ENCODE assay signal across 12 mouse cellular contexts in the genomic region with DNA sequence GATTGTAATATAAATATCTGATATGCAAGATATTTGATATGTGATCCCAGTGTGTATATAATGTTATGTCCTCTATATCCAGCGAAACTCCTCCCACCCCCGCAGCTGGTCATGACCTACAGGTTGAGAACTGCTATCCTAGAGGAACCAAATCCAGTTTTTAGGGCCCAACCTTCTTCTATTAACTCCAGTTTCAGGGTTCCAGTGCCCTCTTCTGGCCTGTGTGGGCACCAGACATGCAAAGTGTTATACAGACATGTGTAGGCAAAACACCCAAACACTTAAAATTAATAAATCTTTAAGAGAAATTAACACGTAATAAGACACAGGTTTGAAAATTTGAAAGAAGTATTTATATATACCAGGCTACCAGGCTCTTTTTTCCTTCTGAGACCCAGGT. TPM values are rescaled to one million over a fixed set of nuclear protein-coding genes. Genes with fewer than 3 reads are reported as not detected.
A peak's percentile ranks its signal among the peaks of the same experiment; 100 is the strongest.
DNase-seq lines count a peak whose midpoint lies in the region; ATAC-seq and TF ChIP-seq lines count a peak whose summit lies in the region.
"Had no signal": no experiment of that assay in that cellular context is flagged by ENCODE, and none has a peak within 500 bp of the region (broad histone marks: within the 10 kb centered on the region; RNA-seq: fewer than 3 reads in every experiment).

No protein-coding gene starts in this region.

- no peaks in the 10 kb centered on the region for H3K27me3 ChIP-seq in kidney, adult 2 months (replicated peaks; ENCODE audit: control insufficient read depth, insufficient read depth, low read length)
- H3K27me3 ChIP-seq: embryonic facial prominence, embryonic 15.5 days; heart, embryonic 13.5 days had no signal

- H3K4me3 ChIP-seq in kidney, adult 2 months (ENCODE audit: insufficient read depth, low read depth, low read length) = no peak overlapping the region
- H3K4me3 ChIP-seq: embryonic facial prominence, embryonic 15.5 days; heart, embryonic 13.5 days had no signal

- WGBS in kidney, adult 2 months = 88% methylated on average over 3 of the region's 3 CpGs

- peak; percentile 36 for DNase-seq in kidney, adult 2 months
- DNase-seq in kidney, adult 11 months = no peak
- DNase-seq in thymus, postnatal 4 days = peak; percentile 36
- no peak for DNase-seq in thymus, adult 18-20 months
- DNase-seq in cerebellum, adult 8-10 months = no peak
- no peak for DNase-seq in frontal cortex, postnatal 25 days (ENCODE audit: low spot score in 2 of 2)
- no peak for DNase-seq in right cerebral cortex, postnatal 4 days
- DNase-seq: cerebellum, adult 2 months had no signal

- H3K27ac ChIP-seq in kidney, adult 2 months (ENCODE audit: insufficient read depth, low read depth, low read length) = no peak overlapping the region
- H3K27ac ChIP-seq: embryonic facial prominence, embryonic 15.5 days; heart, embryonic 13.5 days; hindbrain, embryonic 14.5 days had no signal

- ATAC-seq in erythroblast, adult 5-6 weeks (replicated peaks; ENCODE audit: low FRiP score, poor library complexity, severe bottlenecking) = peak; percentile 68

- no peak for TF ChIP-seq POLR2A in kidney, adult 2 months (IDR thresholded peaks at IDR 0.05; ENCODE audit: low read depth, low read length)

- peaks cover 7% of the 10 kb centered on the region; the same call in 1 of the 2 replicates for H3K4me1 ChIP-seq in kidney, adult 2 months (ENCODE audit: control insufficient read depth, insufficient read depth, low read length)
- H3K4me1 ChIP-seq: embryonic facial prominence, embryonic 15.5 days had no signal

- TF ChIP-seq CTCF in kidney, adult 2 months (conservative IDR thresholded peaks at IDR 0.05; ENCODE audit: insufficient read depth, insufficient read length, low read depth, low read length) = peak; percentile 48

- H3K36me3 ChIP-seq in kidney, adult 2 months (ENCODE audit: control insufficient read depth, insufficient read depth, low read length) = no peaks in the 10 kb centered on the region; the same call in 1 of the 2 replicates

RNA-seq across cellular contexts. Expression of a gene that starts 11.6 kb away (rescaled TPM):
- polyA plus RNA-seq in kidney, adult 2 months (2012; rRNA removed) = 53.0 and 55.3 TPM in 2 replicates
- total RNA-seq in erythroblast, adult 5-6 weeks (2015; ENCODE audit: low replicate concordance) = 6.1 and 9.2 TPM in 2 replicates
- 4.1 and 4.5 TPM in 2 replicates for total RNA-seq in erythroblast, adult 5-6 weeks (2017; ENCODE audit: low replicate concordance)

RNA-seq across cellular contexts. Expression of a gene that starts 11.6 kb away (rescaled TPM):
- polyA plus RNA-seq in kidney, adult 2 months (2012; rRNA removed) = 125 and 179 TPM in 2 replicates
- 149 and 157 TPM in 2 replicates for total RNA-seq in erythroblast, adult 5-6 weeks (2015; ENCODE audit: low replicate concordance)
- 238 and 268 TPM in 2 replicates for total RNA-seq in erythroblast, adult 5-6 weeks (2017; ENCODE audit: low replicate concordance)

RNA-seq across cellular contexts. Expression of a gene that starts 20.9 kb away (rescaled TPM):
- polyA plus RNA-seq in kidney, adult 2 months (2012; rRNA removed) = 77.5 and 84.2 TPM in 2 replicates
- total RNA-seq in erythroblast, adult 5-6 weeks (2015; ENCODE audit: low replicate concordance) = not detected in 2 replicates
- total RNA-seq in erythroblast, adult 5-6 weeks (2017; ENCODE audit: low replicate concordance) = 0.51 TPM in 1 of 2 replicates, not detected in the other

RNA-seq across cellular contexts. Expression of a gene that starts 21.1 kb away (rescaled TPM):
- 5,487 and 5,501 TPM in 2 replicates for polyA plus RNA-seq in kidney, adult 2 months (2012; rRNA removed)
- 5,168 and 5,395 TPM in 2 replicates for total RNA-seq in erythroblast, adult 5-6 weeks (2015; ENCODE audit: low replicate concordance)
- 4,534 and 5,176 TPM in 2 replicates for total RNA-seq in erythroblast, adult 5-6 weeks (2017; ENCODE audit: low replicate concordance)

RNA-seq across cellular contexts. Expression of a gene that starts 27.3 kb away (rescaled TPM):
- polyA plus RNA-seq in kidney, adult 2 months (2012; rRNA removed) = 38.9 and 39.3 TPM in 2 replicates
- total RNA-seq in erythroblast, adult 5-6 weeks (2015; ENCODE audit: low replicate concordance) = 0.58 TPM in 1 of 2 replicates, not detected in the other
- total RNA-seq in erythroblast, adult 5-6 weeks (2017; ENCODE audit: low replicate concordance) = 1.0 TPM in 1 of 2 replicates, not detected in the other

Comparison
In these comparisons a context has a peak if more than half of its experiments do, and no peak if none do; other contexts are left out.
1. DNase-seq: peak in kidney, adult 2 months (single experiment) and thymus, postnatal 4 days (single experiment); none in kidney, adult 11 months (single experiment), thymus, adult 18-20 months (0 of 2), cerebellum, adult 8-10 months (single experiment), frontal cortex, postnatal 25 days (0 of 2) and right cerebral cortex, postnatal 4 days (single experiment).